Mouse (Mus musculus) lung, postnatal 0 days (tissue): ENCODE results near the gene Nostrin. TPM values are rescaled to one million over a fixed set of nuclear protein-coding genes. Genes with fewer than 3 reads are reported as not detected.

ENCODE experiments used
- ATAC-seq: fragments of 200-750 bp; cut with Nextera tagmentation; 2 replicates; pipeline ENCODE4 v1.8.0; 2017; ENCODE audit warnings: moderate library complexity
- DNase-seq: peaks from one replicate; pipeline ENCODE4 v3.0.0-alpha.2; 2016; ENCODE audit warnings: low spot score
- H3K27ac ChIP-seq: fragments of 300-500 bp; sonication (generic); 2 replicates; pipeline ENCODE4 v1.5.1; 2014; ENCODE audit warnings: antibody characterized with exemption, mild to moderate bottlenecking, low read length, mixed read lengths
- H3K27me3 ChIP-seq: fragments of 300-500 bp; sonication (generic); replicated peaks from 2 replicates; pipeline ENCODE4 v1.6.1; 2014; ENCODE audit warnings: low read length, mixed read lengths; ENCODE audit not compliant: insufficient read depth
- H3K36me3 ChIP-seq: fragments of 300-500 bp; sonication (generic); 2 replicates; pipeline ENCODE4 v1.6.1; 2014; ENCODE audit warnings: low read length, mixed read lengths; ENCODE audit not compliant: insufficient read depth
- H3K4me1 ChIP-seq: fragments of 300-500 bp; sonication (generic); 2 replicates; pipeline ENCODE4 v1.6.1; 2014; ENCODE audit warnings: antibody characterized with exemption, low read depth, low read length, mixed read lengths; ENCODE audit not compliant: insufficient read depth
- H3K4me2 ChIP-seq: fragments of 300-500 bp; sonication (generic); replicated peaks from 2 replicates; pipeline ENCODE4 v1.6.1; 2014; ENCODE audit warnings: low read depth, mild to moderate bottlenecking, low read length, moderate library complexity, mixed read lengths
- H3K4me3 ChIP-seq: fragments of 300-500 bp; sonication (generic); 2 replicates; pipeline ENCODE4 v1.5.1; 2014; ENCODE audit warnings: low read depth, low read length
- H3K9ac ChIP-seq: fragments of 300-500 bp; sonication (generic); replicated peaks from 2 replicates; pipeline ENCODE4 v1.6.1; 2014; ENCODE audit warnings: low read depth, mild to moderate bottlenecking
- H3K9me3 ChIP-seq: fragments of 300-500 bp; sonication (generic); 2 replicates; pipeline ENCODE4 v1.6.1; 2016; ENCODE audit warnings: low read length, mixed read lengths
- CTCF ChIP-seq: IDR thresholded peaks from 2 replicates; pipeline ENCODE4 v1.5.1; 2016; ENCODE audit warnings: antibody characterized with exemption, mild to moderate bottlenecking
- EP300 ChIP-seq: IDR thresholded peaks from 2 replicates; pipeline ENCODE4 v1.6.1; 2016; ENCODE audit warnings: antibody characterized with exemption, mild to moderate bottlenecking, control low read depth
- WGBS: fragments of 180-500 bp; shearing (Covaris S2); extraction: QIAGEN DNeasy Blood & Tissue Kit; methylation state at CpG from one replicate; pipeline ENCODE4 v1.1.7; 2014; 5-methylcytosine and 5-hydroxymethylcytosine counted together
- polyA plus RNA-seq: library from polyadenylated mRNA; unstranded; fragments of >200 nt; fragmentation: Nextera tagmentation; extraction: Ambion mirVana; gene quantifications from 2 replicates; pipeline ENCODE4 v1.2.1, GENCODE M21; 2015

Gene Nostrin
- polyA plus RNA-seq, 1 experiment from 2014 or later, result 48.0 TPM

GRCm38 (mm10) chr2:69113829-69114547, 21.6 kb upstream of the Nostrin start:
- no peak overlapping the region for H3K27ac ChIP-seq
- H3K36me3 ChIP-seq, result no peaks in the 10 kb centered on the region
- ATAC-seq, result peak; percentile 77
- H3K4me2 ChIP-seq, result no peak overlapping the region
- no peak for TF ChIP-seq CTCF
- TF ChIP-seq EP300, result no peak
- H3K9ac ChIP-seq, result no peak overlapping the region
- no peak overlapping the region for H3K4me3 ChIP-seq
- WGBS, result 41% methylated on average over 10 of the region's 10 CpGs
- 0 out of 2 replicates have a peak, but pooled peaks cover 4% of the 10 kb centered on the region for H3K4me1 ChIP-seq
- H3K9me3 ChIP-seq, result no peaks in the 10 kb centered on the region
- no peaks in the 10 kb centered on the region for H3K27me3 ChIP-seq
- peak; percentile 76 for DNase-seq

GRCm38 (mm10) chr2:69115921-69116320, 19.7 kb upstream of the Nostrin start:
- H3K9ac ChIP-seq, result no peak overlapping the region
- H3K4me3 ChIP-seq, result no peak overlapping the region
- H3K36me3 ChIP-seq, result no peaks in the 10 kb centered on the region
- H3K4me1 ChIP-seq, result 0 out of 2 replicates have a peak, but pooled peaks cover 4% of the 10 kb centered on the region
- ATAC-seq (no peak), DNase-seq (no peak)
- TF ChIP-seq EP300 (no peak), CTCF (no peak)
- H3K4me2 ChIP-seq, result no peak overlapping the region
- H3K27me3 ChIP-seq, result no peaks in the 10 kb centered on the region
- 52% methylated on average over 3 of the region's 3 CpGs for WGBS
- H3K27ac ChIP-seq, result no peak overlapping the region
- no peaks in the 10 kb centered on the region for H3K9me3 ChIP-seq

- H3K9me3 ChIP-seq, result no peaks in the 10 kb centered on the region
- 0 out of 2 replicates have a peak, but pooled peaks cover 4% of the 10 kb centered on the region for H3K4me1 ChIP-seq
- H3K27me3 ChIP-seq, result no peaks in the 10 kb centered on the region
- no peak overlapping the region for H3K4me2 ChIP-seq
- DNase-seq (no peak), ATAC-seq (peak; percentile 47)
- no peak for TF ChIP-seq CTCF
- peak; percentile 39; the same call in 1 of the 2 replicates for TF ChIP-seq EP300
- H3K27ac ChIP-seq, result no peak overlapping the region
- 49% methylated on average over 4 of the region's 4 CpGs for WGBS
- H3K36me3 ChIP-seq, result no peaks in the 10 kb centered on the region
- H3K4me3 ChIP-seq, result no peak overlapping the region
- H3K9ac ChIP-seq, result no peak overlapping the region
Measured at GRCm38 (mm10) chr2:69116767-69117166, 18.8 kb upstream of the Nostrin start.

- H3K4me2 ChIP-seq, result no peak overlapping the region
- no peaks in the 10 kb centered on the region for H3K27me3 ChIP-seq
- ATAC-seq (no peak), DNase-seq (no peak)
- no peaks in the 10 kb centered on the region for H3K36me3 ChIP-seq
- 0 out of 2 replicates have a peak, but pooled peaks cover 4% of the 10 kb centered on the region for H3K4me1 ChIP-seq
- H3K4me3 ChIP-seq, result no peak overlapping the region
- no peak overlapping the region for H3K9ac ChIP-seq
- H3K27ac ChIP-seq, result no peak overlapping the region
- TF ChIP-seq EP300 (no peak), CTCF (no peak)
- WGBS, result 84% methylated on average over 1 of the region's 1 CpGs
- H3K9me3 ChIP-seq, result no peaks in the 10 kb centered on the region
Measured at GRCm38 (mm10) chr2:69118994-69119393, 16.6 kb upstream of the Nostrin start.

GRCm38 (mm10) chr2:69119718-69120117, 15.9 kb upstream of the Nostrin start:
- 37% methylated on average over 2 of the region's 2 CpGs for WGBS

GRCm38 (mm10) chr2:69121681-69122080, 13.9 kb upstream of the Nostrin start:
- TF ChIP-seq CTCF (no peak), EP300 (no peak)
- H3K4me2 ChIP-seq, result no peak overlapping the region
- 80% methylated on average over 4 of the region's 4 CpGs for WGBS

More at GRCm38 (mm10) chr2:69119718-69120117, 15.9 kb upstream of the Nostrin start:
- Histone ChIP-seq H3K36me3 (no peaks in the 10 kb centered on the region), H3K27me3 (no peaks in the 10 kb centered on the region), H3K4me1 (no peaks in the 10 kb centered on the region), H3K4me2 (no peak overlapping the region), H3K9me3 (no peaks in the 10 kb centered on the region), H3K9ac (no peak overlapping the region), H3K4me3 (no peak overlapping the region), H3K27ac (no peak overlapping the region)
- ATAC-seq (no peak), DNase-seq (no peak)
- no peak for TF ChIP-seq CTCF
- no peak for TF ChIP-seq EP300

More at GRCm38 (mm10) chr2:69121681-69122080, 13.9 kb upstream of the Nostrin start:
- Histone ChIP-seq H3K27ac (no peak overlapping the region), H3K27me3 (no peaks in the 10 kb centered on the region), H3K9ac (no peak overlapping the region), H3K9me3 (no peaks in the 10 kb centered on the region), H3K4me1 (no peaks in the 10 kb centered on the region), H3K4me3 (no peak overlapping the region), H3K36me3 (no peaks in the 10 kb centered on the region)
- no peak for ATAC-seq
- DNase-seq, result no peak
